Mouse (Mus musculus): Measurements from ENCODE around the gene Bcas2.

- TF ChIP-seq CTCF (IDR thresholded peaks at IDR 0.05; ENCODE audit: low read depth, low read length): no peak
- TF ChIP-seq EP300 (IDR thresholded peaks at IDR 0.05; ENCODE audit: insufficient read depth, low read depth, low read length): no peak
- TF ChIP-seq POLR2A (IDR thresholded peaks at IDR 0.05; ENCODE audit: insufficient read depth, low read length): no peak
Observed at GRCm38 (mm10) chr3:103213537-103213936, 42.1 kb downstream of the Bcas2 start.

Data from ES-Bruce4 (cell line).